Mouse (Mus musculus): ENCODE data around the gene Gusb.

Gene Gusb

DNA sequence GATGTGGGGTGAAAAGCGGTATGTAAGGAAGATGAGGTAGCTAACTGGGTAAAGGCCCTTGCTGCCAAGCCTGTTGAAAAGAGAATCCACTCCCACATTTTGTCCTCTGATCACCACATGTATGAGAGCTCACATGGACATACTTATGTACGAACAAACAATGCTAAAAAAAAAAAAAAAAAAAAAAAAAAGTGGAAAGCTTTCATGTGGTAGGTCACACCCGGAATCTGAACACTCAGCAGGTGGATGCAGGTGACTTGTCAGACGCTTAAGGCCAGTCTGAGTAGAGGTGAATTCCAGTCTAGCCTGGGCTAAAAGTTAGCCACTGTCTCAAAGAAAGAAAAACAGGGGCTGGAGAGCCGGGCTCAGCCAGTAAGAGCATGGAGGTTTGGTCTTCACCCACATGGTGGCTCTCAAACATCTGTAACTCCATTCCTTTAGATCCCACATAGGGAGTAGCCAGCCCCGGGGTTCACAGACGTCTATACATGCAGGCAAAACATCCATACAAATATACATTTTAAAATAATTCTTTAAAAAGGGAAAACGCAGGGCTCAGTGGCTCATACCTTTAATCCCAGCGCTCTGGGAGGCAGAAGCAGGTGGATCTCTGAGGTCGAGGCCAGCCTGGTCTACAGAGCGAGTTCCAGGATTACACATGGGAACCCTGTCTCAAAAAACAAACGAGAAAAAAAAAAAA, 20.4 kb upstream of the Gusb start:
- no peak for DNase-seq

DNA sequence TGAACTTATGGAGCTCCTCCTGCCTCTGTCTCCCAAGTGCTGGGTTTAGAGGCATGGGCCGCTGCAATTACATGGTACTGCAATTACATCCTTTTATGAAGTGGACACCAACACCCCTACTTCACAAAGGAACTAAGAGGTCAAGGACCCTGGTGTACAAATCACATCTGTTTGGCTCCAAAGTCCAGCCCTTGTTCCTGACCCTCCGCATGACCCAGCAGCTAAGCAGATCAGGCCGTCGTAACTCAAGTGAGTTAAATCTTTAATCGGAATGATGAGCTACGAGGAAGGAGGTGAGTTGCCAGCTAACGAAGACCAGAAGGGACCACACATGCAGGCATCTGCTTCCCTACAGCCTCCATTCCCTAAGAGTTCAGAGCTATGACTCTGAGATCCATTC, 19.5 kb upstream of the Gusb start:
- DNase-seq, result peak; percentile 72

DNA sequence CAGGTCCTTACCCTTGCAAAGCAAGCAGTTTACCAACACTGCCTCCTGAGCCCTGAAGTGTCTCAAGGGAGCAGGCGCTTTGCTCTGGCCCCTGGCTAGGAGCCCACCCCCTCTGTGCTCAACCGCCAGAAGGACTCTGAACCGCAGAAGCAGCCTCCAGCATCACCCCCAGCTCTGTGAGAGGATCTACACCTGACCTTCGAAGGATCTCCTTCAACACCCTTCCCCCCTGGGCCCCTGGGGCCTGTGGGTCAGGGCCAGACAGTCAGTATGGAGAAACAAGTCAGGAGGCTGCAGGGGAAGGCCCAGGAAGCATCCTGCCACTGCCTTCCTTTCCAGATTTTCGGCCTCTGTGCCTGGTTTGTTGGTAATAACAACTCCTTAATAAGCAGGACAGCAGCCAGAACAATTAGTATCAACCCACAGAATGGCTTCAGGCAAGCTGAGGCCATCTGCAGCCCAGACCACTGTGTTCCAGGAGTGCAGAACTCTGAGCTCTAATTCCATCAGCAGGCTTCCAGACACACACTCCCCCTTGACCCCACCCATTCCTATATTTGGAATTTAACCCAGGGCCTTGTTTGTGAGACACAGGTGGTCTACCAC, 18.6 kb upstream of the Gusb start:
- DNase-seq, result peak; percentile 51

DNA sequence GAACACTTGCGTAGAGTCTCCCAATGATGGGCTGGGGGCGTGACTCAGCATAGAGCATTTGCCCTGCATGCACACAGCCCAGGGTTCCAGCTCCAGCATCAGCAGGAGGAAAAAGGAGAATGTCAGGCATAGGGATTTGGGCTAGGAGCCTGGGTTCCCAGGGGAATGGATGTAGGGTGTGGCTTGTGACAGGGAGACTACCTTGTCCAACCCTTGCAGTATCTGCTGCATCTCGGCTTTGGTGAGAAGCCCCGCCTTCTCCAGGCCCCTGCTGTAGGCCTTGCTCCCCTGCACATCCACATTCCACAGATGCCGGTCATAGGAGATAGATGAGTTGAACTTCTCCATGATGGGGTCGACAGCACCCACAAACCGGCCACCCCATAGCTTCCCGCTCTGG, 16.6 kb upstream of the Gusb start:
- DNase-seq, result no peak

- no peak for DNase-seq
These were observed 12.3 kb upstream of the Gusb start for GRCm38 (mm10) chr5:130015104-130015503.

GRCm38 (mm10) chr5:130010961-130011360, 8.1 kb upstream of the Gusb start:
- DNase-seq, result no peak

- no peak for DNase-seq
These were observed 6.9 kb upstream of the Gusb start for GRCm38 (mm10) chr5:130009784-130010183.

- DNase-seq, result no peak
These were observed 5.3 kb upstream of the Gusb start for GRCm38 (mm10) chr5:130008034-130008590.

- DNase-seq, result no peak
These were observed 4.5 kb upstream of the Gusb start for GRCm38 (mm10) chr5:130007344-130007743.

- DNase-seq, result no peak
These were observed 380 bp upstream of the Gusb start for GRCm38 (mm10) chr5:130003229-130003628.

- no peak for DNase-seq
These were observed 1.4 kb downstream of the Gusb start for GRCm38 (mm10) chr5:130001356-130001987.

GRCm38 (mm10) chr5:130000735-130001134, 2.1 kb downstream of the Gusb start:
- DNase-seq, result no peak

GRCm38 (mm10) chr5:129999097-129999496, 3.8 kb downstream of the Gusb start:
- DNase-seq, result peak; percentile 55

- DNase-seq, result no peak
These were observed 5.1 kb downstream of the Gusb start for GRCm38 (mm10) chr5:129997700-129998099.

DNA sequence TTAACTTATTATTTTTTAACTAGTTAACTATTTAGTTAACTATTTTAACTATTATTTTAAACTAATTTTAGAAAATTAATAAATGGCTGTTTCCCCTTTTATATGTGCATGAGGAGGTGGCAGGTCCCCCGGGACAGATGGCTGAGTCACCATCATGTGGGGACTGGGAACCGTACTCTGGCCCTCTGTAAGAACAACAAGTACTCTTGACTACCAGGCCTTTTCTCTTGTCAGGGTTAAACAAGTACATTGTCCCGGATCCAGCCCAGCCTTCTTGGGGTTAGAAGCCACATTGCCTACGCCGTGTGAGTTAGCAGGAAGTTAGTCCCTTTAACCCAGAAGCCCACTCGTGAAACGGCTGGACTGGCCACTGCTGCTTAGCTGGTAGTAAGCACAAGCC, 7.9 kb downstream of the Gusb start:
- no peak for DNase-seq

- DNase-seq, result no peak
These were observed 9.5 kb downstream of the Gusb start for GRCm38 (mm10) chr5:129993374-129993773.

- DNase-seq, result no peak
These were observed 11.0 kb downstream of the Gusb start for GRCm38 (mm10) chr5:129991898-129992297.

GRCm38 (mm10) chr5:129989376-129989775, 13.5 kb downstream of the Gusb start:
- no peak for DNase-seq

DNA sequence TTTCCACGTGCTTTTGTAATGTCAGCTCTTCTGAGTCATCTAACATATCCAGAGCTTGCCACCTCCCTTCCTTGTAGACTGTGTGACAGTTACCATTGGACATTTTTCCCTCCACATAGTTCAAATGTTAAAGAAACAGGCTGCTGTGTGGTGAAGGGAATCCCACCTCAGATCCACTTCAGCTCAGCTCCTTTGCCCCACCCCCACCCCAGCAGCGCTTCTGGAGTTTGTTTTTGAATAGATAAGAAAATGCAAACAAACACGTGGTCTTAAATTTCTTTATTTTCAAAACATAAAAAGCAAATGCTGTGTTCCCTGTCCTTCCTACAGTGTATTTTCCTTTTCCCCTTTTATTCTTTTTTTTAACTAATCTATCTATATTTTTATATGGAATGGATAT, 22.6 kb downstream of the Gusb start:
- DNase-seq, result no peak

- DNase-seq, result no peak
These were observed 24.2 kb downstream of the Gusb start for GRCm38 (mm10) chr5:129978608-129979007.

DNA sequence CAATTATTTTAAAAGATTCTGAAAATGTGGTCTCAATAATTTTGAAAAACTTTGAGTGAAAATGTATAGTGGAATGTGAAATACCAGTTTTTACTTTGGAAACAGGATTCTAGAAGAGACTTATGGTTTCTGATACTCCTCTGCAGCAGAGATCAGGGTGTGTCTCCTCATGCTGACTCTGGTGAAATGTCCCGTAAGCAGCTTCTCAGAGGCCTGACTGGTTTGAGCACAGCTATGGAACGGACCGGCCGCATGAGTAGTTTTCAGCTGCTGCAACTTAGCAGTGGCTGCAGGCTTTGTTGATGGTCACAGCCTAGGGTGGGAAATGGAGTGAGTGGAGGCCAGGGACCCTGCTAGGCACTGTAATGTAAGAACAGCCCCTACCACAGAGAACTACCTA, 25.1 kb downstream of the Gusb start:
- DNase-seq, result no peak

GRCm38 (mm10) chr5:129974866-129975311, 28.0 kb downstream of the Gusb start:
- no peak for DNase-seq

DNA sequence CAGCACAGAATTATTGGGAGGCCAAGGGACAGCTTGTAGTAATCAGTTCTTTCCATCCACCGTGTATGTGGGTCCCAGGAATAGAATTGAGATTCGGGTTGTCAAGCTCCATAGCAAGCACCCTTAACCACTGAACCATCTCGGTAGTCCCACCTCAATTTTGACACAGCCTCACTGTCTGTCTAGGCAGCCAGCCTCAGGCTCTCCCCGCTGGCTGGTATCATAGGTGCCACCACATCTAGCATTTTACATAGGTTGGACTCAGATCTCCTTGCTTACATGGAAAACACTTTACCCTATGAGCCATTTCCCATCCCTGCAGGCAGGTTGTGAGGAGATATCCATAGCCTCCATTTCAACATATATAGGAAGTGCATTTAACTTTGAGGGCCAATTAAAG, 28.5 kb downstream of the Gusb start:
- no peak for DNase-seq

GRCm38 (mm10) chr5:129971491-129971890, 31.4 kb downstream of the Gusb start:
- DNase-seq, result peak; percentile 14

Data from kidney, adult 11 months (tissue).